Mouse (Mus musculus): ENCODE data around the gene Fam81a. TPM values are rescaled to one million over a fixed set of nuclear protein-coding genes. Genes with fewer than 3 reads are reported as not detected.

Gene Fam81a
- polyA plus RNA-seq, 1 experiment from 2014 or later, result 1.9 TPM

DNA sequence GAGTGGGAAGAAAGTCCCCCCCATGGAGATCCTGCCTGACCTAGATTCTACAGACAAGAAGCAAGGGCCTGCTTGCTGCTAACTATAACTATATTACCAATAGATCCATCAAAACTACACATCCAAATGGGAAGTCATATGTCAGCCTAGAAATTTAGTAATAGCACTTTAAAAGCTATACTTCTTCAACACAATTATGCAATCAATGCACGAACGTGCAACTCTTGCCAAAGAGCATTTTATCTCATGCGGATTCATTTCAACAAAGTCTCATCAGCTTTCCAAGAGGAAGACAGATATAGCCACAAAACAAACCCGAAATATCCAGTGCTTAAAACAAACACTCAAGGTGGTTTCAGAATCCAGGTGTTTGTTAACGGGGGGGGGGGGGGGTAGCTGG lies 36.8 kb downstream of the Fam81a start:
- WGBS, result 84% methylated on average over 5 of the region's 5 CpGs
- no peak overlapping the region for H3K4me3 ChIP-seq
- H3K27me3 ChIP-seq (replicated peaks; ENCODE audit: low read depth, poor library complexity, severe bottlenecking), result 0 out of 2 replicates have a peak, but pooled peaks cover 5% of the 10 kb centered on the region
- no peaks in the 10 kb centered on the region for H3K36me3 ChIP-seq (replicated peaks)
- no peaks in the 10 kb centered on the region for H3K4me1 ChIP-seq
- H3K9me3 ChIP-seq, result no peaks in the 10 kb centered on the region
- no peak overlapping the region for H3K27ac ChIP-seq (replicated peaks)
- no peak for DNase-seq (ENCODE audit: low spot score)

DNA sequence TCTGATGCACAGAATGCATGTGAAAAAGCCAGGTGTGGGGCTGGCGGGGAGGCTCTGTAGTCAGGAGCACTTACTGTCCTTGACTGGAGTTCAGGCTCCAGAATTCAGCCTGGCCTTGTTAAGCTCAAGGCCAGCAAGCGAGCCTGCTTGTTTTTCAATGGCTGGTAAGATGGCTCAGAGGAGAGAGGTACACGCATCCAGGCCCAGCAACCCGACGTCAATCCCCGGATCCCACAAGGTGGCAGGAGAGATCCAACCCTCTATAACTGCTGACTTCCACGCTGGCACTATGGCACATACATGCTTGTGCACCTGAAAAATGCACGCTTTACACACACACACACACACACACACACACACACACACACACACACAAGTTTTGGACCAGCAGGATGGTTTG lies 39.3 kb downstream of the Fam81a start:
- no peak overlapping the region for H3K4me3 ChIP-seq
- WGBS, result 48% methylated on average over 8 of the region's 8 CpGs

DNA sequence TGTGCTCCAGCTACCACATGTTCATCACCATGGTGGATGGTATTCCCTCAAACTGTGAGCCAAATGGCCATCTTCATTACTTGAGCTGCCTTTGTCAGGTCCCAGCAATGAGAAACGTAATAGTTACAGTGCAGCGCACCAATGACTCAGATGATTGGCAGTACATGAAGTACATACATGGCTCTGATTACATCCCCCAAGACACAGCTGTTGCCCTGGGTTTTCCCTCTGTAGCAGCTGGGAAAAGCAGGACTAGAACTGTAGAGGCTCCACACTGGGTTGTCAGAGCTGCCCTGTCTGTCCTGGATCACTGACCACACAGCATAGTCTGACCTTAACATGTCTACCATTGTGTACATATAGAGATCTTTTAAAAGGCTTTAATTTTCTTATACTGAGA lies 44.8 kb downstream of the Fam81a start:
- Histone ChIP-seq H3K4me3 (no peak overlapping the region), H3K9me3 (no peaks in the 10 kb centered on the region), H3K27ac (replicated peaks) (no peak overlapping the region), H3K27me3 (replicated peaks; ENCODE audit: low read depth, poor library complexity, severe bottlenecking) (no peaks in the 10 kb centered on the region), H3K36me3 (replicated peaks) (no peaks in the 10 kb centered on the region), H3K4me1 (no peaks in the 10 kb centered on the region)
- no peak for DNase-seq (ENCODE audit: low spot score)
- WGBS, result 97% methylated on average over 2 of the region's 2 CpGs

More for the DNA sequence above, 39.3 kb downstream of the Fam81a start:
- Histone ChIP-seq H3K36me3 (replicated peaks) (no peaks in the 10 kb centered on the region), H3K9me3 (no peaks in the 10 kb centered on the region), H3K4me1 (no peaks in the 10 kb centered on the region), H3K27me3 (replicated peaks; ENCODE audit: low read depth, poor library complexity, severe bottlenecking) (no peaks in the 10 kb centered on the region), H3K27ac (replicated peaks) (no peak overlapping the region)
- no peak for DNase-seq (ENCODE audit: low spot score)

DNA sequence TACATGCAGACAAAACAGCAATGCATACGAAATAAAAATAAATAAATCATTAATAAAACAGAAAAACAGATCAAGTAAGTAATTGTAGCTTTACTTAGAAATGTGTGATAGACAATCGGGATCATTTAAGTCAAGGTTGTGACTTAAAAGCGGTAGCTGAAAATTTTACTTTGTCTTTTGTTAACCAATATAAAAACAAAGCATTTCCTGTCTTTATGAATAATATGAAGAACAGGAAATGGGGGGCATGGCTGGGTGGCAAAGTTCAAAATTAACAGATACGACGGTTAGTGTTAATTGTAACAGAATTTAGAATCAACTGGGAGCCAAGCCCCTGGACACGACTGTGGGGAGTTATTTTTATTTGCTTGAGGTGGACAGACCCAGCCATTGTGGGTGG lies 47.3 kb downstream of the Fam81a start:
- Histone ChIP-seq H3K27me3 (replicated peaks; ENCODE audit: low read depth, poor library complexity, severe bottlenecking) (no peaks in the 10 kb centered on the region), H3K27ac (replicated peaks) (no peak overlapping the region), H3K4me3 (no peak overlapping the region), H3K36me3 (replicated peaks) (no peaks in the 10 kb centered on the region), H3K9me3 (no peaks in the 10 kb centered on the region), H3K4me1 (no peaks in the 10 kb centered on the region)
- DNase-seq (ENCODE audit: low spot score), result no peak
- WGBS, result 76% methylated on average over 6 of the region's 6 CpGs

DNA sequence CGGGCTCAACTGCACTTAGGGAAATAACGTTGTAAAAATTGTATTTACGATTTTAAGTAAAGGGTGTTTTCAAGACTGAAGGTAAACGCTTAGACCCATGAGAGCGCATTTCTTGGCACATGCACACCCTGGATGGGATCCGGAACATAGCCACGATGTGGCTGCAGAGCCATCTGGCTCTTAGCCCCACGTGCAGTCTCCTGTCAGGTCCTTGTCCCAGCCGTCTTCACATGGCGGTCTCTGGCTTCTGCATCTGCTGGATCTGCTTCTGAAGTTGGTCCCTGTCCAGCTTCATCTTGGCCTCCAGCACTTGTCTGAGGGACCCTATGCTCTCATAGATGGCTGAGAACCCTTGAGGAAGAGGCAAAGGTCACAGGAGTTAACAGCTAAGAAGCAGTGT lies 51.8 kb downstream of the Fam81a start:
- H3K27me3 ChIP-seq (replicated peaks; ENCODE audit: low read depth, poor library complexity, severe bottlenecking), result no peaks in the 10 kb centered on the region
- H3K36me3 ChIP-seq (replicated peaks), result no peaks in the 10 kb centered on the region
- WGBS, result 93% methylated on average over 10 of the region's 10 CpGs
- no peak overlapping the region for H3K27ac ChIP-seq (replicated peaks)
- no peaks in the 10 kb centered on the region for H3K4me1 ChIP-seq
- DNase-seq (ENCODE audit: low spot score), result no peak
- H3K9me3 ChIP-seq, result no peaks in the 10 kb centered on the region
- no peak overlapping the region for H3K4me3 ChIP-seq

DNA sequence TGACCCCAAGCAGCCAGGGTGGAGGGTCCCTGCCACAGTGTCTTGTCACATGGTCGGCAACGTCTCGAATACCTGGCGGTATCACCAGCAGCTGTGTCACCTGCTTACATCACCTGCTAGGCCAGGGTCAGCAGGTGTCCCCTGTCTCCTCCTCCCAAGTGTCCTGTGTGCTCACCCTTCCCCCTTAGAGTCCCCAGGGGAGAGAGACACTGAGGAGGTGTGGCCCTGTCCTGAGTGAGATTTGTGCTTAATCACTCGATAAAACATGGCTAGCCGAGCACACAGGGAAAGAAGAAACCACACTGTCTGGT lies 53.6 kb downstream of the Fam81a start:
- H3K4me1 ChIP-seq, result no peaks in the 10 kb centered on the region
- no peak for DNase-seq (ENCODE audit: low spot score)
- 61% methylated on average over 6 of the region's 6 CpGs for WGBS
- no peaks in the 10 kb centered on the region for H3K36me3 ChIP-seq (replicated peaks)
- no peak overlapping the region for H3K27ac ChIP-seq (replicated peaks)
- no peak overlapping the region for H3K4me3 ChIP-seq
- no peaks in the 10 kb centered on the region for H3K27me3 ChIP-seq (replicated peaks; ENCODE audit: low read depth, poor library complexity, severe bottlenecking)
- H3K9me3 ChIP-seq, result no peaks in the 10 kb centered on the region

DNA sequence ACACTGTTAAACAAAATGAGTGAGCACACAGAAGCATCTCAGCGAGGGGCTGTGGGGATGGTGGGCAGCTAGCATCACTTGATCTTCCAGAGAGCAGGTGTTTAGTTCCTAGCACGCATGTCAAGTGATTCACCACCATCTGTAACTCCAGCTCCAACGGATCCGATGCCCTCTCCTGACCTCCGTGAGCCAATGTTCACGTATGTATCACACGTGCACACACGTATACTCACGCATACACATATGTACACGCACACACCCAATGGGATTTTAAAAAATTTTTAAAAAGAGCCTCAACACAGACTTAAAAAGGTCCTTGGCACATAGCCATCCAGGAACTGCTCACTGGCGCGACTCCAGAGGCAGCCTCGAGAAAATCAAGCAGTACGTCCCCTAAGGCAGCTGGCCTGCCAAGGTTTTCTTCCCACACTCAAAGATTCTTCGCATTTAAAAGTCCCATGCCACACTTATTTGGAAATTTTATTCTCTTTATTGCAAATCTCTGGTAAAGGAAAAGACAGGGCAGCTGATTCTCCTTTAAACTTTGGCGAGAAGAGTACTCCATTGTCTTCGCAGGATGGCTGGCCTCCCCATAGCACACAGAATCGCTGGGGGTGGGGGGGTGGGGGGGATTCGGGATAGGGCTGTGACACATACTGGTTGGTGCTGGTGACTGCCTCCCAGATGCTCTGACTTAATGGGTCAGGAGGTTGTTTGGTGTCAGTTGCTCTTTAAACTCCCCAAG lies 54.1 kb downstream of the Fam81a start:
- Histone ChIP-seq H3K36me3 (replicated peaks) (no peaks in the 10 kb centered on the region), H3K4me3 (no peak overlapping the region), H3K27me3 (replicated peaks; ENCODE audit: low read depth, poor library complexity, severe bottlenecking) (no peaks in the 10 kb centered on the region), H3K9me3 (no peaks in the 10 kb centered on the region), H3K4me1 (no peaks in the 10 kb centered on the region), H3K27ac (replicated peaks) (no peak overlapping the region)
- 83% methylated on average over 19 of the region's 19 CpGs for WGBS
- no peak for DNase-seq (ENCODE audit: low spot score)

DNA sequence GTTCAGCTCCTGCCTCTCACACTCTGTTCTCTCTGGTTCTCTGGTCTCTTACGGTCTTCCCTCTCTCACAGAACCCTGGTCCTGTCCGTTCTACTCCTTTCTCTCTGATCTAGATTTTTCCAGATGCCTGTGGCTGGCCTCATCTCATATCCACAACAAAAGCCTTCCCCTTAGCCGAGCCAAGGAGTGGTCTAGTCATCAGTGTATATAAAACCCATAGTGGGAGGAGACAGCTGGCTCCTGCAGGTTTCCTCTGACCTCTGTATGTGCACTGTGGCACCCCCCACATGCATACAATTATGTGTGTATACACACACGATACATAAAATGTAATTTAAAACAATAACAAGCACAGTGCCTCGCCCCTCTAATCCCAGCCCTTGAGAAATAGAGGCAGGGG lies 55.0 kb downstream of the Fam81a start:
- no peaks in the 10 kb centered on the region for H3K36me3 ChIP-seq (replicated peaks)
- peaks cover 4% of the 10 kb centered on the region; the same call in 1 of the 2 replicates for H3K4me1 ChIP-seq
- H3K9me3 ChIP-seq, result no peaks in the 10 kb centered on the region
- no peaks in the 10 kb centered on the region for H3K27me3 ChIP-seq (replicated peaks; ENCODE audit: low read depth, poor library complexity, severe bottlenecking)
- WGBS, result 77% methylated on average over 5 of the region's 5 CpGs
- H3K4me3 ChIP-seq, result no peak overlapping the region
- no peak overlapping the region for H3K27ac ChIP-seq (replicated peaks)
- no peak for DNase-seq (ENCODE audit: low spot score)

DNA sequence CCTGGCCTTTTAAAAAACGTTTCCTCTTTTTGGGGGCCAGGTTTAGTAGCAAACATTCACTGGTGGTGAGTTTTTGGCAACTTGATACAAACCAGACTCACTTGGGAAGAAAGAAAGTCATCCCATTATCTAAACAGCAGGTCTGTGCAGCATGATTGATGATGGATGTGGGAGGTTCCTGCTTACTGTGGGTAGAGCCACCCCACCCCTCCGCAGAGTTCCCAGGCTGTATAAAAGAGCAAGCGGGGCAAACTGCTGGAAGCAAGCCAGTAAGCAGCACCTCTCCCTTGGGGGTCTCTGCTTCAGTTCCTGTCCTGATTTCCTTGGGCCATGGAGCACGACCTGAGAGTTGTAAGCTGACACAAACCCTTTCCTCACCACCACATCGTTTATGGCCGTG lies 56.3 kb downstream of the Fam81a start:
- Histone ChIP-seq H3K9me3 (no peaks in the 10 kb centered on the region), H3K4me3 (no peak overlapping the region), H3K36me3 (replicated peaks) (no peaks in the 10 kb centered on the region), H3K27ac (replicated peaks) (no peak overlapping the region), H3K4me1 (peaks cover 6% of the 10 kb centered on the region; the same call in 1 of the 2 replicates), H3K27me3 (replicated peaks; ENCODE audit: low read depth, poor library complexity, severe bottlenecking) (no peaks in the 10 kb centered on the region)
- DNase-seq (ENCODE audit: low spot score), result no peak
- WGBS, result 64% methylated on average over 6 of the region's 6 CpGs

DNA sequence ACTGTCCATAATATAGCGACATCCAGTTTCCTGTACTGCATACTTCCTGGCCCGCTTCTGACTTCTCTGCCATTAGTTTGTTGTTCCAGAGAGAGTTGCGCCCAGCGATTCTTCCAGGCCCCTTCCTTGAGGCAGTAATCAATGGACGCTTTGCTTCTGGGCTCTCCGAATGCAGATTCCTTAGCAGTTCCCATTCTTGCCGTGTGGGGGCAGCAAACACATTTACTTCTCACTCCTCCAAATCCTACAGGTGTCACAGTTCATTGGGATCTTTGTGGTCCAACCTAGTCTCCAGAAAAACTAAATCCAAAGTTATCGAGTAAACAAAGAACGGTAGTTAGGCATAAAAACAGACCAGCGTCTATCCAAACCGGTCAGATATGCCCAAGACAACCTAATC lies 58.3 kb downstream of the Fam81a start:
- H3K4me3 ChIP-seq, result no peak overlapping the region
- H3K36me3 ChIP-seq (replicated peaks), result no peaks in the 10 kb centered on the region
- peaks cover 6% of the 10 kb centered on the region; the same call in 1 of the 2 replicates for H3K4me1 ChIP-seq
- H3K9me3 ChIP-seq, result no peaks in the 10 kb centered on the region
- no peaks in the 10 kb centered on the region for H3K27me3 ChIP-seq (replicated peaks; ENCODE audit: low read depth, poor library complexity, severe bottlenecking)
- H3K27ac ChIP-seq (replicated peaks), result no peak overlapping the region
- WGBS, result 57% methylated on average over 11 of the region's 11 CpGs
- peak; percentile 65 for DNase-seq (ENCODE audit: low spot score)

DNA sequence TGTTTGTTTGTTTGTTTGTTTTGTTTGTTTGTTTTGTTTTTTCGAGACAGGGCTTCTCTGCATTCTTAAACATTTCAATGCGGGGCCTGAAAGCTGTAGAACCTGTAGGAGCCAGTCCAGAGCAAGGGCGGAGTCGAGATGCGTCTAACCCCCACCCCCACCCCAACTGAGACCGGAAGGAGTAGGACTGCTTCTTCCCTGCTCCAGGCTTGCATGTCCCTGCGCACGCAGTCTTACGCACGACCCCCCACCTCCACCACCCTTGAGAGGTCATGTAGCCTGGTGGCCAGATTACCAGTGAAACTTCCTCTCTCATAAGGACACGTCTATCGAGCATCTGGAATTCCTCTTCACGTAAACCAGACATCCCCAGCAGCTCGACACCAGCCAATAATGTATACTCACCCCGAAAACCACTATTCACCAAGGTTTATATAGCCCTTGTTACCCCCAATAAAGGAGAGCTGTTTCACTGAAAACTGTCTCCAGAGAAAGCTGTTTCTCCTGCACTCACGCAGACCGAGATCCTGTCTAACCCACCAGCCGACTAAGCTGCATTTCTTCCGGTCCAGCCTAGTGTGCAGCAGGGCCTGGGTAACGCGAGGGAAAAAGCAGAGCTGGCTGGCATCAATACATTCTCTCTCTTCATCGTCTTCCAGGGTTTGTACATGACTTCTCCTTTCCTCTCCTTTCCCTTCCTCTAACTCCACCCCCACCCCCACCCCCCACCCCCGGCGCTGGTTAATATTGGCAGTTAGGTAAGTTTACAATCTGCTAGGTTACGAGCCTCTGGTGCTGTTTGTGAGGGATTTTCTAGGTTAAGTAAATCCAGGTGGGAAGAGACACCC lies 59.8 kb downstream of the Fam81a start:
- Histone ChIP-seq H3K27ac (replicated peaks) (no peak overlapping the region), H3K9me3 (no peaks in the 10 kb centered on the region), H3K27me3 (replicated peaks; ENCODE audit: low read depth, poor library complexity, severe bottlenecking) (no peaks in the 10 kb centered on the region), H3K4me3 (no peak overlapping the region), H3K4me1 (peaks cover 6% of the 10 kb centered on the region; the same call in 1 of the 2 replicates), H3K36me3 (replicated peaks) (no peaks in the 10 kb centered on the region)
- DNase-seq (ENCODE audit: low spot score), result no peak
- WGBS, result 73% methylated on average over 25 of the region's 25 CpGs

DNA sequence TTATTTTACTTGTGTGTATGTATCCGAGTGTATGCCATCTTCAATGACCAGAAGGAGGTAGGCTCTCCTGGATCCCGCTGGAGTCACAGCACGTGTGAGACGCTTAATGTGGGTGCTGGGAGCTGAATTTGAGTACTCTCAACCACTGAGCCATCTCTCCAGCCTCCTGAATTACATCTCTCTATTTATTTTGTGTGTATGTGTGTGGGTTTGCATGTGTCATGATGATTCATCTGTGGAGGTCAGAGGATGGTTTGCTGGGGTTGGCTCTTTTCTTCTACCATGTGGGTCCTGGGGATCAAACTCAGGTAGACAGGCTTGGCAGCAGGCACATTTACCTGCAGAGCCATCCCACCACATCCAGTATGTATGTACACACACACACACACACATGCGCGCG lies 60.6 kb downstream of the Fam81a start:
- H3K27ac ChIP-seq (replicated peaks), result no peak overlapping the region
- H3K9me3 ChIP-seq, result no peaks in the 10 kb centered on the region
- no peak overlapping the region for H3K4me3 ChIP-seq
- H3K27me3 ChIP-seq (replicated peaks; ENCODE audit: low read depth, poor library complexity, severe bottlenecking), result no peaks in the 10 kb centered on the region
- WGBS, result 92% methylated on average over 7 of the region's 7 CpGs
- no peaks in the 10 kb centered on the region for H3K36me3 ChIP-seq (replicated peaks)
- DNase-seq (ENCODE audit: low spot score), result no peak
- peaks cover 6% of the 10 kb centered on the region; the same call in 1 of the 2 replicates for H3K4me1 ChIP-seq

DNA sequence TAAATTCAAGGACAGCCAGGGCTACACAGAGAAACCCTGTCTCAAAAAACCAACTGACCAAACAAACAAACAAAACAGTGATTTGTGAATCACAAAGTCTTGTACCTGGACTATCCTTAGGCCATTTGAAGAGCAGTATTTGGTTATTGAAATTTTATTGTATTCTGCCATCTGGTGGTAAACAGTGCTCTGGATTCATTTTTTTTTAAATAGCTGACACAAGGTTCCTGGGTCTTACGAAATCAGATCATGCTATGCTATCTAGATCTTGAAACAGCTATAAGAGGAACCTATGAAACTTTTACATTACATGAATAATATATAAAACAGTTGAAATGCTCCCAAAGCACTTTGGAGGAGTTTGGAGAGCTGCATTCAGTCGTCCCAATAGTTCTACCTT lies 61.4 kb downstream of the Fam81a start:
- WGBS, result 71% methylated on average over 2 of the region's 2 CpGs
- no peak overlapping the region for H3K27ac ChIP-seq (replicated peaks)
- DNase-seq (ENCODE audit: low spot score), result no peak
- peaks cover 6% of the 10 kb centered on the region; the same call in 1 of the 2 replicates for H3K4me1 ChIP-seq
- no peaks in the 10 kb centered on the region for H3K27me3 ChIP-seq (replicated peaks; ENCODE audit: low read depth, poor library complexity, severe bottlenecking)
- no peaks in the 10 kb centered on the region for H3K9me3 ChIP-seq
- H3K4me3 ChIP-seq, result no peak overlapping the region
- H3K36me3 ChIP-seq (replicated peaks), result no peaks in the 10 kb centered on the region
